Mouse (Mus musculus): Measurements from ENCODE around the gene Pkd2.
A peak's percentile ranks its signal among the peaks of the same experiment; 100 is the strongest.

Pkd2 gene

GRCm38 (mm10) chr5:104465731-104466130, 6.5 kb downstream of the Pkd2 start:
- DNase-seq (ENCODE audit: low spot score) = no peak

DNA sequence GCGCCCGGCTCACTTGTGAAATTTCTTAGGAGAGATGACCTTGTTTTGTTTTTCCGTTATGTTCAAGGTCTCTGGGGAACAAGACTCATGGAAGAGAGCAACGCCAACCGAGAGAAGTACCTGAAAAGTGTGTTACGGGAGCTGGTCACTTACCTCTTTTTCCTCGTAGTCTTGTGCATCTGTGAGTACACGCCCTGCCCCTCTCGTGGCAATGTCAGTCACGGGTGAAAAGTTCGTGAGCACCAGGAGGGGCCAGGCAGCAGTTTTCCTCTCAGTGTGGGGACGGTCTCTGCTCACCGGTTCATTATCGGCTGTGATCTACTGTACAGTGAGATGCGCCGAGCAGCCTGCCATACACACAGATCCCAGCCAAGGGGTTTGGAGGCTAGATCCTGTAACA, 7.6 kb downstream of the Pkd2 start:
- DNase-seq (ENCODE audit: low spot score) = no peak

- DNase-seq (ENCODE audit: low spot score) = no peak
Measured at GRCm38 (mm10) chr5:104468586-104468985, 9.3 kb downstream of the Pkd2 start.

- no peak for DNase-seq (ENCODE audit: low spot score)
Measured at GRCm38 (mm10) chr5:104470981-104471391, 11.7 kb downstream of the Pkd2 start.

GRCm38 (mm10) chr5:104472371-104472770, 13.1 kb downstream of the Pkd2 start:
- DNase-seq (ENCODE audit: low spot score) = no peak

DNA sequence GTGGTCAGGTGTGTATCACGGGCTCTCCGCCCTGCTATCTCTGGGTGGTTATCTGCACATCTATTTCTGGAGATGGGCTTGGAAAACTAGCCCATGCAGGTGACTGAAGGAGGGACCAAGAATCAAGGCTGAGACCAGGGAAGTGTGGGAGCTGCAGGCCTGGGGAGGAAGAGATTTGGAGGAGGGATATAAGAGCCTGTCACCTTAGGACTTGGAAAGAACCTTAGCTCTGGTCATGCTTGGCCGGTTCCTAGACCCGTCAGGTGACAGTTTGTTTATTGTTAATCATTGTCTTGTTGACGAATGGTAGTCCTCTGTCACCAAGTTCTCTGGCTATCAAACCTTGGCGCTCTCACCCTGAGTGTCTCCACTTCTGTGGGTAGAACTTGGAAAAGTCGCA, 21.1 kb downstream of the Pkd2 start:
- DNase-seq (ENCODE audit: low spot score) = no peak

DNA sequence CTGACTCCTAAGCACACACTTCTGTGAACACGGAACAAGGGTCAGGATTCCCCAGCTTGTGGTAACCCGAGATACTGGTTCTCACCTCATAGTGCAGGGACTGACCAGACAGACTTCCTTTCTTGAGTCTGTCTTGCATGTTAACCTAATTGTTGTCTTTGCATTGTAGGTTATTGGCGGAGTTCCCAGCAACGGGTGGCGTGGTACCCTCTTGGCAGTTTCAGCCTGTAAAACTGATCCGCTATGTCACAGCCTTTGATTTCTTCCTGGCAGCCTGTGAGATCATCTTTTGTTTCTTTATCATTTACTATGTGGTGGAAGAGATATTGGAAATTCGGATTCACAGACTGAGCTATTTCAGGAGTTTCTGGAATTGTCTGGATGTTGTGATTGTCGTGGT, 23.6 kb downstream of the Pkd2 start:
- no peak for DNase-seq (ENCODE audit: low spot score)

GRCm38 (mm10) chr5:104491561-104491960, 32.3 kb downstream of the Pkd2 start:
- no peak for DNase-seq (ENCODE audit: low spot score)

- DNase-seq (ENCODE audit: low spot score) = no peak
Measured at GRCm38 (mm10) chr5:104504883-104505282, 45.6 kb downstream of the Pkd2 start.

DNA sequence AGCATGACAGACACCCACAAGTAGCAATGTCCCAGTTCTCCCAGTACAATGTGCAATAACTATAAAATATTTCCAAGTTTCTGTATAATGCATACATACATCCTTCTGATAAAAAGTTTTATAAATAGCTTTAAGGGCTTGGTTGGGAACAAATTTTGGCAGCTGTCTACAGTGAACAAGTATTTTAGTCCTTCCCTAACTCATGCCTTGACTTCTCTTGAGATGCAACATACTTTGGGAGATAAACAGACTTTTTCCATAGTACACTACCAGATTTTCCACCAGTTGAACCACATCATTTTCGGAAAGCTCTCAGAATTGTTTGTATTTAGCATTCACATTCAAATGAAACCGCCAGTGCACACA, 48.6 kb downstream of the Pkd2 start:
- DNase-seq (ENCODE audit: low spot score) = no peak

DNA sequence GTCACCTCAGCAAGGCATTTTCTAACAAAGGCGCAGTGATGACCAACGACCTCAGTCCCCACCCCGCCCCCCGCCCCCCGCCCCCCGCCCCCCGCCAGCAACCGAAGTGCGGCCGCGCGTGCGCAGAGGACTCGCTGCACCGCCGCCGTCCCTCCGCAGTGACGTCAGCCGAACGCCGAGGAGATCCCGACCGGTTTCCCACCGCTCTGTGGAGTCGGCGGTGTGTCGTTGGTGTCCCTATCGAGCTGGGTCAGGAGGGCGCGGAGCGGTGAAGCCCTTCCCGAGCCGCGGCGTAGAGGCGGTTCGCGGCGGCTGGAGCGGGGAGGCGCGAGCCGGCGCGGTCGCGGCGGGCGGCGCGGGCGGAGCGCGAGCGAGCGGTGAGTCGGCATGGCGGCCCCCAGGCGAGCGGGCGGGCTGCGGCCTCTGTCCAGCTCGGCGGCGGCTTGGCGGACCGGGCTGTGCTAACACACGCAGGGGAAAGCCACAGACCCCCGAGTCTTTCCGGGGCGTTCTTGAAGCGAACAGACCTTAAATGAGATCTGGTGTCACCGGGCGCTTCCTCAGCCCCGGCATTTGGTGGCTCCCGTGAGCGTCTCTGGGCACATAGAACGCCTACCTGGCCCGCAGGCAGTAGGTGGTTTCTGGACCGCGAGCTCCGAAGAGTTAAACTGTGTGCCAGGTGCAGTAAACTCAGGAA, 49.1 kb downstream of the Pkd2 start, which contains the start of gene BC005561:
BC005561 (plus strand) TSS at position 158 of the 697 bp plus-strand sequence.
- peak; percentile 80 for DNase-seq (ENCODE audit: low spot score)

DNA sequence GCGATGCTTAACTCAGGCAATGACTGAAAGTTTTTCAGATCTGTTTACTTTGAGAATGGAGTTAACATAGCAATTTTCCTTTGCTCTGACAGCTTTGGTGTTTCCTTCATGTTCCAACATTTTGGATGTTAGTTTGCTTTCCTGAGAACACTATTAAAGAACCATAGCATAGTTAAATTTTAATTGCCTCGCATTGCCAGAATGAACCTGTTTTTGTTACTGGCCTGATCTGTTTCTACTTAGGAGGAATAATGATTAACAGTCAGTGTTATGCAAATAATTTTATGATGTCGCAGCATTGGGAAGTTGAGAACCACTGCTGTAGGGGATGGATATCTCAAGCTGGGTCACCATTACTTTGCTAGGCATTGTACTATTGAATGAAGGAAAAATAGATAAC, 52.0 kb downstream of the Pkd2 start:
- DNase-seq (ENCODE audit: low spot score) = no peak

GRCm38 (mm10) chr5:104538612-104539011, 79.4 kb downstream of the Pkd2 start:
- no peak for DNase-seq (ENCODE audit: low spot score)

DNA sequence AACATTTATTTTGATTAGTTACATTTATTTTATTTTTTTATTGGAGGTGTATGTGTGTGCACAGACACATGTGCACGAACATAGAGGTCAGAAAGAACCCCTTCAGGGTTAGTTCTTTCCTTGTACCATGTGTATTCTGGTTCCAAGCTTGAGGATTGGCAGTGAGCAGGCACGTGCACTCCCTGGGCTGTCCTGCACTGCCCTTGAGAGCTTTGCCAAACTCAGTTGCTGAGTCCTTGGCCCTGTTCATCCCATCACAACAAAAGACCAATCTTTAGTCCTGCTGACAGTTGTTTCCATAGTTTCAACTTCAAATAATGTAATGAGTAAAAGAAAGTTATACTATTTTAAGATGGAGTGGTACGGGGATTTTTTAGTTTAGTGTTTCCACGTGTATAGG, 80.1 kb downstream of the Pkd2 start:
- no peak for DNase-seq (ENCODE audit: low spot score)
